Mouse (Mus musculus): Measurements from ENCODE around the gene Aunip. TPM values are rescaled to one million over a fixed set of nuclear protein-coding genes. Genes with fewer than 3 reads are reported as not detected.
A peak's percentile ranks its signal among the peaks of the same experiment; 100 is the strongest.

Aunip gene
- polyA plus RNA-seq, 1 experiment from 2014 or later, result 2.3 TPM

DNA sequence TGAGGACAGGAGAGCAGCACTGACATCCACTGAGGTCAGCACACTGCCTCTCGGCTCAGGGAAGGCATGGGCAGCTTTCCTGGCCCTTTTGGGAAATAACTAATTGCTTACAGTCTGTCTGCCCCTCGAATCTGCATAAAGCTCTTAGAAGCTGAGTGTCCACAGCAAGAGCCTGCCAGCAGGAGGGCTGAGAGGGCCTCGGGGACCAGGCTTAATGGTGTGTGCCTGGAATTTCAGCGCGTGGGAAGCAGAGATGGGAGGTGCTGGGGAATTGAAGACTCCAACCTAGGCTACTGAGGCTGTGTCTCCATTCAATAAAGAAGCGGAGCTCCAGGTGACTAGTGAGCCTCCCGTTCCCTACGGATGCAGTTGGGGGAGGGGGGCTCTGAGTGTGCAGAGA, 36.6 kb upstream of the Aunip start:
- WGBS, result 22% methylated on average over 8 of the region's 8 CpGs
- H3K9ac ChIP-seq, result peak overlapping the region; percentile 51
- no peaks in the 10 kb centered on the region for H3K27me3 ChIP-seq
- H3K36me3 ChIP-seq, result peaks cover 60% of the 10 kb centered on the region
- no peaks in the 10 kb centered on the region for H3K9me3 ChIP-seq
- peak; percentile 24; the same call in 1 of the 2 replicates for ATAC-seq (ENCODE audit: low read depth)
- no peak overlapping the region for H3K4me3 ChIP-seq
- H3K4me2 ChIP-seq, result peak overlapping the region; percentile 33
- peak overlapping the region; percentile 86 for H3K27ac ChIP-seq (replicated peaks)
- peaks cover 56% of the 10 kb centered on the region for H3K4me1 ChIP-seq (replicated peaks)

DNA sequence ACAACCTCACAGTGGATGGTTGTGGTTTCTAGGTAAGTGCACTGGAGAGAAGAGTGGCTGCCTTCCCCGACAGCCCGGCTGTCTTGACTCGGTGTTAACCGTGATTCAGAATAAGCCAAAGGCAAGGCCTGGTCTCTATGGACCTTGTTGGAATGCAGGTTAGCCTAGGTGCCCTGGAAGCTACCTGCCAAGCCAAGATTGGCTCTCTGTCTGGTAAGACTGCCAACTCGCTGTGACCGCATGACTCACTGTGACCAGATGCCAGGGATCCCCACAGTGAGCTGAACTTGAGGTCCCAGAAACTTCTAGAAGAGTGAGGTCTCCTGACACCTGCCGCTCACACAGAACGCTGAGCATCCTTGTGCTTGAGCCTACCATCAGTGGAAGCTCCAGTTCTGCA, 33.9 kb upstream of the Aunip start:
- peak overlapping the region; percentile 86 for H3K27ac ChIP-seq (replicated peaks)
- no peak overlapping the region for H3K9ac ChIP-seq
- ATAC-seq (ENCODE audit: low read depth), result no peak
- H3K36me3 ChIP-seq, result peaks cover 50% of the 10 kb centered on the region
- peaks cover 3% of the 10 kb centered on the region; the same call in 1 of the 2 replicates for H3K27me3 ChIP-seq
- H3K4me2 ChIP-seq, result no peak overlapping the region
- no peaks in the 10 kb centered on the region for H3K9me3 ChIP-seq
- H3K4me3 ChIP-seq, result no peak overlapping the region
- 86% methylated on average over 8 of the region's 8 CpGs for WGBS
- H3K4me1 ChIP-seq (replicated peaks), result peaks cover 45% of the 10 kb centered on the region

DNA sequence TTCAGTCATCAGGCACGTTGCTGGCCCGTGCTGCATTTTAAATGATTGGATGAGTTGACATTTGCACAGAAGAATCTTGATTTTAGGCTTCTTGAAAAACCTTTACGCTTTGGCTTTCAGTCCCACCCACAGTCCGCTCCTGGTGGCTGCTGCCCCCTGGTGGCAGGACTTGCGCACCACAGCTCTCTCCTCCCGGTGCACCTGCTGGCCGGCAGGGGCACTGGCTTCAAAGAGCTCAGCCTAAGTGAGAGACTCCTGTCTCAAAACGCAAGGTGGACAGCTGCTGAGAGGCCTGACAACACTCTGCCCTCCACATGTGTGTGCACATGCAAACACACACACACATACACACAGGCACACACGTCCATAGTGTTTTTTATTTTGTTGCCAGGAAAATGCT, 32.8 kb upstream of the Aunip start:
- peak; percentile 48 for ATAC-seq (ENCODE audit: low read depth)
- Histone ChIP-seq H3K36me3 (peaks cover 38% of the 10 kb centered on the region), H3K9me3 (no peaks in the 10 kb centered on the region), H3K4me1 (replicated peaks) (peaks cover 33% of the 10 kb centered on the region), H3K9ac (no peak overlapping the region), H3K4me3 (no peak overlapping the region), H3K27me3 (peaks cover 3% of the 10 kb centered on the region; the same call in 1 of the 2 replicates), H3K4me2 (no peak overlapping the region), H3K27ac (replicated peaks) (peak overlapping the region; percentile 86; the same call in 1 of the 2 replicates)
- WGBS, result 8% methylated on average over 9 of the region's 9 CpGs

DNA sequence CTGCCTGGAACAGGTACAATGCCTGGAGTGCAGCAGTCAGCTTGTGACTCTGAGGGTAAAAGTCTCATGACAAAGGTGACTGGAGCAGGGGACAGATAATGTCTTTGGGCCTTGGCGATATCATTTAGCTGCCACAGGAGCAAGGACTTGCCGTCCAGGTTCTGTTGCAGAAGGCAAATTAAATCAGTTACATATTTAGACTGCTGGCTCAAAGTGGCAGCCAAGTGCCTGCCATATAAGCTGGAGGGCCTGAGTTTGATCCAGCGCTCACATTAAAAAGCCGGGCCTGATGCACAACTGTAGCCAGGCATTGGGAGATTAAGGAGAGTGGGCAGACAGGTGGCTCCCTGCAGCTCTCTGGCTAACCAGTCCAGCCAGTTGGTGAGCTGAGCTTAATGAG, 31.0 kb upstream of the Aunip start:
- H3K27ac ChIP-seq (replicated peaks), result no peak overlapping the region
- H3K4me3 ChIP-seq, result no peak overlapping the region
- no peak overlapping the region for H3K4me2 ChIP-seq
- no peak overlapping the region for H3K9ac ChIP-seq
- no peak for ATAC-seq (ENCODE audit: low read depth)
- H3K36me3 ChIP-seq, result peaks cover 24% of the 10 kb centered on the region
- WGBS, result 85% methylated on average over 4 of the region's 4 CpGs
- H3K4me1 ChIP-seq (replicated peaks), result peaks cover 19% of the 10 kb centered on the region
- H3K27me3 ChIP-seq, result peaks cover 3% of the 10 kb centered on the region; the same call in 1 of the 2 replicates
- no peaks in the 10 kb centered on the region for H3K9me3 ChIP-seq

DNA sequence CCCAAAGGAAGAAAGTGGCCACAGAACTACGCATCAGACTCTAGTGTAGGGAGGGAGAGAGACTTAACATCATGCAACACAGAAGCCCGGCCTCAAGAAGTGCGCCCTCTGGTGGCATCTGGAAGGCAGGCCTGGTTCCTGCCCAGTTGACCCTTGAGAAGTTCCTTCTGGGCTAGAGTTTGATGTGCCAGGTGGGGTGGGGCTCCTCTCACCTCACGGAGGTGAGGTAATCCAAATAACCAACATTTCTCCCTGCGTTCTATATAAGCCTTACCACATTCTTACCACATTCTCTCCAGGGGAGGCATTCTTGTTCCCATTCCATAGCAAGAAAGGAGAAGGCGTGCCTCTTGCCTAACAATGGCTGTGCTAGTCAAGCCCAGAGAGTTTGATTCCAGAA, 29.9 kb upstream of the Aunip start:
- no peak overlapping the region for H3K27ac ChIP-seq (replicated peaks)
- no peak for ATAC-seq (ENCODE audit: low read depth)
- H3K9ac ChIP-seq, result no peak overlapping the region
- no peaks in the 10 kb centered on the region for H3K9me3 ChIP-seq
- no peak overlapping the region for H3K4me3 ChIP-seq
- H3K4me1 ChIP-seq (replicated peaks), result peaks cover 10% of the 10 kb centered on the region
- H3K27me3 ChIP-seq, result peaks cover 3% of the 10 kb centered on the region; the same call in 1 of the 2 replicates
- H3K36me3 ChIP-seq, result peaks cover 13% of the 10 kb centered on the region
- no peak overlapping the region for H3K4me2 ChIP-seq
- 22% methylated on average over 6 of the region's 6 CpGs for WGBS

DNA sequence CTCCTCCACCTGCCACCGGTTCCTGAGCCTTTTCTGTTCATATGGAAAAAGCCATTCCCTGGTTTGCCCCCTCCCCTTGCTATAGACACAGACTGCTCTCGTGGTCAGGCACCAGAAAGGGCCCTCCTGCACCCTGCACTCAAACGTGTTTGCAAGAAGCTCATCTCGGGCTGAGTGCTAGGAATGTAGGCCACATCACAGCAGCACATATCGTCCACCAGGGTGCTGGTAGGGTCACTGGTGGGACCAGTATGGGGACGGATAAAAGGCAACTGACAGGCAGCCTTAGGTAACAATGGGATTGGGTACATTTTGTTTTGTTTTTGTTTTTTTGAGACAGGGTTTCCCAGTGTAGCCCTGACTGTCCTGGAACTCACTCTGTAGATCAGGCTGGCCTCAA, 29.5 kb upstream of the Aunip start:
- no peak overlapping the region for H3K27ac ChIP-seq (replicated peaks)
- WGBS, result 62% methylated on average over 6 of the region's 6 CpGs

DNA sequence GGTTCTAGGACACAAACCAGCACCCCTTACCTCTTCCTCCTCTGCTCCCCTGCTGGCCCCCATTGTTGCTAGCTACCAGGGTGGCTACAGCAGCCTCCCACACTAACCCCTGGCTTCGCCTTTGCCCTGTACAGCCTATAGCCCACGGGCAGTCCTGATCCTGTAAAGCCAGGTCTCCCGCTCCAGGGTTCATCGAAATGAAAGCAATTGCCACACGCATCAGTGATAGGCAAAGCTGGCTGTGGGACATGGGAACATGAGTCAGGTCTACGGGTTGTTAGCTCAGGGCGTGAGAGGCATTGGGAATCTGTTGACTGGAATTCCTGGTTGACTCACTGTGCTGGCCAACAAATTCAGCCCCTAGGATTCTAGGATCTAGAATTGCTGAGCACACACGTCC, 28.4 kb upstream of the Aunip start:
- no peak overlapping the region for H3K9ac ChIP-seq
- H3K4me2 ChIP-seq, result no peak overlapping the region
- H3K9me3 ChIP-seq, result no peaks in the 10 kb centered on the region
- H3K4me3 ChIP-seq, result no peak overlapping the region
- H3K36me3 ChIP-seq, result no peaks in the 10 kb centered on the region
- peaks cover 3% of the 10 kb centered on the region; the same call in 1 of the 2 replicates for H3K27me3 ChIP-seq
- 82% methylated on average over 8 of the region's 8 CpGs for WGBS
- H3K4me1 ChIP-seq (replicated peaks), result peaks cover 10% of the 10 kb centered on the region
- no peak overlapping the region for H3K27ac ChIP-seq (replicated peaks)
- ATAC-seq (ENCODE audit: low read depth), result no peak

More for the DNA sequence above, 29.5 kb upstream of the Aunip start:
- H3K36me3 ChIP-seq, result peaks cover 9% of the 10 kb centered on the region
- no peaks in the 10 kb centered on the region for H3K9me3 ChIP-seq
- no peak overlapping the region for H3K4me2 ChIP-seq
- no peak overlapping the region for H3K4me3 ChIP-seq
- ATAC-seq (ENCODE audit: low read depth), result no peak
- H3K27me3 ChIP-seq, result peaks cover 3% of the 10 kb centered on the region; the same call in 1 of the 2 replicates
- no peak overlapping the region for H3K9ac ChIP-seq
- H3K4me1 ChIP-seq (replicated peaks), result peaks cover 10% of the 10 kb centered on the region

DNA sequence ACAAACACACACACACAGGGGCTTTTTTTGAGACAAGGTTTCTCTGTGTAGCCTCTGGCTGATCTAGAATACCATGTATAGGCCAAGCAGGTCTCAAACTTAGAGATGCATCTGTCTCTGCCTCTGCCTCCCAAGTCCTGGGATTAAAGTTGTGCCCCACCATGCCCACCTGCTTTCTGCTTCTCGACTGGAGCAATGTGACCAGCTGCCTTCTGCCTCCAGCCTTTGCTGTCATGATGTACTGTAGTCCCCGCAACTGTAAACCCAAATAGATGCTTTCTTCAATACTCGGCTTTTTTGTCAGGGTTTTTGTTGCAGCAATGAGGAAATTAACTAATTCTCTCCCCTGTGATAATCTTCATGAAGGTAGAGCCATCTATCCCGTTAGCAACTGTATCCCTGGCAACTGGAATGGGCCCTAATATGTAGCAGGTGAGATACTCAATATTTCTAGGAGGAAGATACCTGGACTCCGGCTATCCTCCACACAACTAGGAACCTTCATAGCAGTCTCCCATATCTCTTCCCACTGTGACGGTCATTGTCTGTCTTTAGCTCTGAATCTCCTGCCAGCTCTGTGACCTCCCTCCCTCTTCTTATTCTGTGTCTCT, 27.6 kb upstream of the Aunip start:
- no peak overlapping the region for H3K27ac ChIP-seq (replicated peaks)
- 69% methylated on average over 6 of the region's 6 CpGs for WGBS
- H3K4me2 ChIP-seq, result no peak overlapping the region
- peaks cover 3% of the 10 kb centered on the region; the same call in 1 of the 2 replicates for H3K27me3 ChIP-seq
- H3K4me1 ChIP-seq (replicated peaks), result peaks cover 4% of the 10 kb centered on the region; the same call in 1 of the 2 replicates
- H3K9ac ChIP-seq, result no peak overlapping the region
- no peak overlapping the region for H3K4me3 ChIP-seq
- ATAC-seq (ENCODE audit: low read depth), result no peak
- no peaks in the 10 kb centered on the region for H3K36me3 ChIP-seq
- no peaks in the 10 kb centered on the region for H3K9me3 ChIP-seq

DNA sequence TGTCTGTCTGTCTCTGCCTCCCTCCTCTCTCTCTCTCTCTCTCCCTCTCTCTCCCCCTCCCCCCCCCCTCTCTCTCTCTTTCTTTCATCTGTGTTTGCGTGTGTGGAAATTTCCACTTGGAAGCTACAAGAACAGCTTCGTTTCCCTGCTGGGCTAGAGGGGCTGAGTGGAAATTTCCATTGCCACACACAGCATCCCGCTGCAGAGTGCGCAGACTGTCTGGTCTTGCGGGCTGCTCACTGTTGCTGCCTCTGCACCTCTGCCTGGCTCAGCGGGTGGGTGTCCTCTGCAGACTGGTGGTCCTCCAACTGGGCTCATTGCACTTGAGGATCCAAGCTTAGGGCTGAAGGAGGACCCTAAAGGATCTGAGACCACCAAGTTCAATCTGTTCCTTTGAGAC, 27.1 kb upstream of the Aunip start:
- Histone ChIP-seq H3K4me2 (no peak overlapping the region), H3K4me3 (no peak overlapping the region), H3K36me3 (no peaks in the 10 kb centered on the region), H3K27me3 (peaks cover 3% of the 10 kb centered on the region; the same call in 1 of the 2 replicates), H3K27ac (replicated peaks) (no peak overlapping the region), H3K4me1 (replicated peaks) (no peaks in the 10 kb centered on the region), H3K9ac (no peak overlapping the region), H3K9me3 (no peaks in the 10 kb centered on the region)
- 47% methylated on average over 6 of the region's 6 CpGs for WGBS
- ATAC-seq (ENCODE audit: low read depth), result no peak

DNA sequence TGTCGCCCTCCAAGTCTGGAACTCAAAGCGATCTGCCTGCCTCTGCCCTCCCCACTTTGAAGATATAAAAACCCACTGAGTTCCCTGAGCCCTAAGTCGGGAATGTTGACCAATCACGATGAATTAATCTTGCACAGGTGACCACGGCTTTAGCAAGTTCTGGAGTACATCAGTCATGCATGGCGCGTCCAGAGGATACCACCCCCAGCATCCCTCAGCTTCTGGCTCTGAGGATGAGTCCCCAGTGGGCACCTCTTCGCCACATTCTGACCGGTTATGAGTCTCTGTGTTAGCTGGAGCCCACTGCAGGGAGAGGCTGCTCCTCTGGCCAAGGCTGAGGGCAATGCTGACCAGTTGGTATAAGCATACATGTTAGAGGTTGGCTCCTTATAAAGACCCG, 26.6 kb upstream of the Aunip start:
- WGBS, result 87% methylated on average over 10 of the region's 10 CpGs
- Histone ChIP-seq H3K9ac (no peak overlapping the region), H3K9me3 (no peaks in the 10 kb centered on the region), H3K27me3 (peaks cover 3% of the 10 kb centered on the region; the same call in 1 of the 2 replicates), H3K4me3 (no peak overlapping the region), H3K4me2 (no peak overlapping the region), H3K36me3 (no peaks in the 10 kb centered on the region), H3K27ac (replicated peaks) (no peak overlapping the region), H3K4me1 (replicated peaks) (no peaks in the 10 kb centered on the region)
- no peak for ATAC-seq (ENCODE audit: low read depth)

DNA sequence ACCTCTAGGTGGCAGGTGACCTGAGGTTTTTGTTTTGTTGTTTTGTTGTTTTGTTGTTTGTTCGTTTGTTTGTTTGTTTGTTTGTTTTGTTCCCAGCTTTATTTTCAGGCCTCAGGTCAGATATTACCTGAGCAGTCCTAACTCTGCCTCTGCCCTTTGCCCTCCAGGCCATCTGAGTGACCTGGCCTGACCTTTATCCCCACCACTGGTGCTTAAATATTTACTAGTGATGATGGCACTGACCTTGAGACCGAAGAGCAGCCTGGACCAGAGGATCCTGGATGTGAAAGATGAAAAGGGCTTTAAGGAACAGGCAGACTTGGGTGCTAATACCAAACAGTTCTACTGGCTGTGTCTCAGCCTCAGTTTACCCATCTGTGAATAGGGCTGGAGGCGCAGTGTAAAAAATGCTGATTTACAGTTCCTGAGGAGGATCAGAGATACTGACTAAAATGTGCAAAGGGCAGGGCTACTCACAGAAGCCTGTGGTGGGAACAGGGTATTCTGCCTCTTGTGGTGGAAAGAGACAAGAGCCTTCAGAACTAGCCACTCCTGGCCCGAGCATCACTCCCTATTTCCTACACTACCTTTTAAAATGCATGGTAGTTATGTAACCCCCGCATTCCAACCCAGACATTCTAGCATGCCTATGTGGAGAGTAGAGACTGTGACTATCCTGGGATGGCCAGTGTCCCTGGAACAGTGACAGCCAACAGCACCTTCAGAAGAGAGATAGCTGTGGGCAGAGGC, 25.5 kb upstream of the Aunip start:
- Histone ChIP-seq H3K27ac (replicated peaks) (no peak overlapping the region), H3K9me3 (no peaks in the 10 kb centered on the region), H3K9ac (no peak overlapping the region), H3K36me3 (no peaks in the 10 kb centered on the region), H3K27me3 (peaks cover 3% of the 10 kb centered on the region; the same call in 1 of the 2 replicates), H3K4me3 (no peak overlapping the region), H3K4me1 (replicated peaks) (no peaks in the 10 kb centered on the region), H3K4me2 (no peak overlapping the region)
- 86% methylated on average over 5 of the region's 5 CpGs for WGBS
- no peak for ATAC-seq (ENCODE audit: low read depth)

DNA sequence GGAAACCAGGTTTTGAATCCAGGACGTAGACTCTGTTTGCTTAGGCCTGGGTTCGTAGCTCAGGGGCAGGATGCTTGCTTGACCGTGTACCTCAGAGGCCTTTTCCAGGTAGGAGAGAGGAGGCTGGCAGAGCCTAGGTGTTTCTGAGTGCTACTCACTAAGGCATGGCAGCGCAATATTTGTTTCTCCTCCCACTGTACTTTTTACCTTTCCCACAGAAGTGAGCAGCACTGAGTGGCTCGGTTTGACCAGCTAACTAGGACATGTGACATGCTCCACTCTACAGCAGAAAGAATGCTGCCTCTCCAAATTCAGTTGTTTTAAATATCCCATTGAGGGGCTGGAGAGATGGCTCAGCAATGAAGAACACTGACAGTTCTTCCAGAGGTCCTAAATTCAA, 22.6 kb upstream of the Aunip start:
- Histone ChIP-seq H3K4me3 (no peak overlapping the region), H3K36me3 (no peaks in the 10 kb centered on the region), H3K27me3 (no peaks in the 10 kb centered on the region), H3K9ac (no peak overlapping the region), H3K27ac (replicated peaks) (no peak overlapping the region), H3K4me1 (replicated peaks) (no peaks in the 10 kb centered on the region), H3K4me2 (no peak overlapping the region), H3K9me3 (no peaks in the 10 kb centered on the region)
- 86% methylated on average over 5 of the region's 5 CpGs for WGBS
- no peak for ATAC-seq (ENCODE audit: low read depth)

All from neural tube, embryonic 13.5 days (tissue).